Mouse (Mus musculus): ENCODE data around the gene H2al3.

Gene H2al3

DNA sequence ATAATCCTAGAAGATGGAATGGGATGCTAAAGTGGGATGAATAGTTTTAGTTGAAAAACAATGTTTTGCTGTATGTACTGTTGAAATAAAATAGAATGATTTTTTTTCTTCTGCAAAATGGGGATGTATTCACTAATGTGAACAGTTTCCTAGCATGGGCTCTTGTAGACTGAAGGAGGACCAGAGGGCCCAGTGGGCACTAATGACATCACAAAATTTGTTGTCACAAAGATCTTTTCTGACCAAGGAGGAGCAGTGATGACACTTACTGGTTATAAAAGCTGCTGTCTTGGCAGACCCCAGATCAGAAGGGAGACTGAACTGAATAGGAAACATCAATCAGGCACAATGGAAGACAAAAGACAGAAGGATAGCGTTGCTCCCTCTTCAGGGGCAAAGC is at the start of gene H2al3:
H2al3 (plus strand) TSS at position 301 of the 400 bp plus-strand sequence.
- DNase-seq (ENCODE audit: low spot score in 2 of 2) = no peak

DNA sequence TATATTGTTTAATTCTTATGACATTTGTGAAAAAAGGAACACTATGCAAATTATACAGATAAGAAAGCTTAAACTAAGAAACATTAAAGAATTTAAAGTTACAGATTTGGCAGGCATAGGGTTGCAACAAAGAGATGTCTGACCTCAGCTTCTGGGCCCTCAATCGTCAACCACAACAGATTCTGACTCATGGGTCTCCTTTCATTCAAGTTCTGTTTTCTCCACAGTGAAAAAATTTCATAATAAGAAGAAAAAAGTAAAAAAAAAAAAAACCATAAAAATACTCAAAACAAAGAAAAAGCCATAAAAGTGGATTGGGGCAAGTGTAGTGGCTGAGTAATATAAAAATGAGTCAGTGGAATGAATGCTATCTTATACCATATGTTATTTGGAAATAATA is 39.4 kb upstream of the H2al3 start:
- DNase-seq (ENCODE audit: low spot score in 2 of 2) = no peak

DNA sequence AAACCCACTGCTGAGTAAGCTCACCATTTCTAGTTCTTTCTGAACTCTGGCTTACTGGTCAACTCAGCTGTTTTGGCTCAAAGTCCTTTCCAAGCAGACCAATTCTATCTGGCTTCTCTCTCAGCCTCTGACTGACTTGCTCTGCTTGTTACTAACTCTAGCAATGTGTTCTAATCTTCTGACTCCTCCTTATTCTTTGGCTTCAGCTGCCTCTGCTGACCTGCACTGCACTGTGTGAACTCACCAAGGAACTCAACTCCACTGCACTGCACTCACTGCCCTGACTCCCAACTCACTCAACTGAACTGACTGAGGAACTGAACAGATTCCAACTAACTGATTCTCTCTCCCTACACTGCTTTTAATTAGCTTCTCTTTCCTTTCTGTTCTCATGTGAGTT is 37.0 kb upstream of the H2al3 start:
- no peak for DNase-seq (ENCODE audit: low spot score in 2 of 2)

DNA sequence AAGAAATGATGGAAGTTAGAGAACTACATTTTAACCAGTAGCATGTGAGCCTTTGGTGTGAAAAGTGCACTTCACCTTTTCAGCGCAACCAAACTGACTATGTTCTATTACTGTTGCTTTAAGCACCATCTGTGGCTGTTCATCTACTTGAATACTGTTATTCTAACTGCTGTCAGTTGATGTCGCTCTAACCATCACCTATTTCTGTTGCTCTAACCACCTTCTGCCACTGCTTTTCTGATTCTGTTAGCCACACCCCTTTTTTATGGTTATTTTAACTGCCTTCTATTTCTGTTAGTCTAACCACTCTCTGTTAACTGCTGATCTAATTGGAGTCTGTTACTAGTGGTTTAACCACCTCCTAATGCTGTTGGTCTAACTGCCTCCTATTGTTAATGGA is 14.7 kb upstream of the H2al3 start:
- DNase-seq (ENCODE audit: low spot score in 2 of 2) = no peak

DNA sequence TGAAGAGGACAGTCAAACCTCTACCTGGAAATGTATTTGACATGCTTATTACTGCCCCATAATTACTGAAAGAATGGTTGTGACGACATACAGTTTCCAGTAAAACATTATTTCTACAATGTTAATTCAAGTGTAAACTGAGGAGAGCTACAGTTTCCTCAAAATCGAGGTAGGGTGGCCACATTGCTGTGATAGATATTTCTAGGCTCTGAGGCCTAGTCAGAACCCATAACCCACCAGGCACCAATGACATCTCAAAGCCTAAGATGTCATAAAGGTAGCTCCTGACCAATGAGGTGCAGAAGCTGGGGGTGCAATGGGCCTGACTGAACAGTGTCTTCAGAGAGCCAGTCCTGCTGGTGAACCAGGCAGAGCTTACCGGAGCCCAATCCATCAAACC is 2.9 kb upstream of the H2al3 start, which contains the start of gene Hypm:
Hypm (plus strand) TSS at position 301 of the 400 bp plus-strand sequence.
- no peak for DNase-seq (ENCODE audit: low spot score in 2 of 2)

DNA sequence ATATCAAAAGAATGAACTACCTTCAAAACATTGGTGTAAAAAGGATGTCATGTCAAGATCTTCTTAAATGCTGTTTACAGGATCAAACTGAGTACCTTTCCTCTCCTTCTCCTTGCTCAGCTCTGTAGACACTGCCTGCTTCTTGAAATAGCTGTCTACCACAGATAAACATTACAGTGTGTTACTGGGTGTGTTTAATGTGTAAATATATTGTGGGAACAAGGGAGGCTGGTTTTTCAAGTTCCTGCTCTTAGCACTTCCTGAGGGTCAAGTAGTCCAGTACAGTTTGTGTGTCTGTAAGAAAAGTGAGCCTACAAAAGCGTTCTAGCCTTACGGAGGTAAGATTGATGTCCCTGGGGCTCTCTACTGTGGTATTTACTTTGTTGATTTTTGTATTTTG is 12.4 kb downstream of the H2al3 start:
- DNase-seq (ENCODE audit: low spot score in 2 of 2) = no peak

DNA sequence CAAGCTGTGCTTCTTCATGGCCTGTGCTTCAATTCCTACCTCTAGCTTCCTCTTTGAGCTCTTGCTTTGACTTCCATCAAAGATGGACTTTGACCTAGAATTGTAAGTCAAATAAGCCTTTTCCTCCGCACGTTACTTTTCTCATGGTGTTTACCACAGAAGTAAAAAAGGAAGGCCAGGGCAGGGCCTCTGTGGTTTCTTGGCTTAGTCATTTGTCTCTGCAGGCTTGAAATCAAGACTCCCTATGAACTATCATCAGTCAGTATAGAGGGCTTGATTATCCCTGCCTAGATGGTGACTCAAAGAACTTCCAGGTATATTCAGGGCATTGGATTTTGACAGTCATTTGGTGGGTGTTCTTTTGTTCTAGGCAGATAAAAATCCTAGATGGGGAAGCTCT is 26.0 kb downstream of the H2al3 start:
- no peak for DNase-seq (ENCODE audit: low spot score in 2 of 2)

DNA sequence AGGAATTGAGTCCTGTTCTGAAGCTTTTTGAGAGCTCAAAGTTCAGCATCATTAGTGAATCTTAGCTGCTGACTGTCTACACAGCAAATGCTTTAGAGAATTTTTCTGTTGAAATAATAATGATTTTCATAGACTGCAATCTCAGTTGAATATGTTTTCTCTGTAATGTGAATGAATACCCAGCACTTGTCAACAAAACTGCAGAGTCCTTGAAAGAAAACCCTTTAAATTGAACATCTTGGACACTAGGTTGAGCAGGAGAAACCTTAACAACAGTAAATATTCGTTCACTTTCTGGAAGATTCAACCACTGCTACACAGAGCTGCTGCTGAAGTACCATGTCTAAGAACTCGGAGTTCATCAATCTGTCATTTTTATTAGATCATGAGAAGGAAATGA is 35.8 kb downstream of the H2al3 start, which contains the start of gene Sytl5:
Sytl5 (plus strand) TSS at position 301 of the 400 bp plus-strand sequence.
- DNase-seq (ENCODE audit: low spot score in 2 of 2) = no peak

All from natural killer cell, adult 2 months (primary cell).